Mouse (Mus musculus): ENCODE results near the gene 3830417A13Rik. TPM values are rescaled to one million over a fixed set of nuclear protein-coding genes. Genes with fewer than 3 reads are reported as not detected.

The 3830417A13Rik gene
- polyA plus RNA-seq (2015; fragmentation: Nextera tagmentation; extraction: Ambion mirVana), result 1.1 and 1.2 TPM in 2 replicates

GRCm38 (mm10) chrX:64173248-64173647 lies at the start of gene 3830417A13Rik:
TSS of gene 3830417A13Rik (plus strand) at chrX:64173548.
- no peak for ATAC-seq (ENCODE audit: low FRiP score, low read depth)
- no peaks in the 10 kb centered on the region for H3K4me1 ChIP-seq
- WGBS, result 85% methylated on average over 11 of the region's 11 CpGs

GRCm38 (mm10) chrX:64152098-64152497 lies 21.2 kb upstream of the 3830417A13Rik start, which contains the start of gene Gm6760:
TSS of gene Gm6760 (minus strand) at chrX:64152198.
- no peak for ATAC-seq (ENCODE audit: low FRiP score, low read depth)
- no peaks in the 10 kb centered on the region for H3K4me1 ChIP-seq
- no peak within 1 kb of the TSS for H3K9ac ChIP-seq
- H3K4me3 ChIP-seq, result no peak within 1 kb of the TSS
- H3K9me3 ChIP-seq, result no peaks in the 10 kb centered on the region
- WGBS, result 77% methylated on average over 2 of the region's 2 CpGs
- no peaks in the 10 kb centered on the region for H3K36me3 ChIP-seq
- no peak within 1 kb of the TSS for H3K27ac ChIP-seq
- no peak within 1 kb of the TSS for H3K4me2 ChIP-seq (replicated peaks)
- no peaks in the 10 kb centered on the region for H3K27me3 ChIP-seq

More at GRCm38 (mm10) chrX:64173248-64173647, at the start of gene 3830417A13Rik:
- Histone ChIP-seq H3K4me2 (replicated peaks) (no peak within 1 kb of the TSS), H3K9ac (no peak within 1 kb of the TSS), H3K27ac (no peak within 1 kb of the TSS), H3K4me3 (no peak within 1 kb of the TSS), H3K9me3 (no peaks in the 10 kb centered on the region), H3K36me3 (no peaks in the 10 kb centered on the region), H3K27me3 (no peaks in the 10 kb centered on the region)

GRCm38 (mm10) chrX:64181246-64181645 lies 7.9 kb downstream of the 3830417A13Rik start:
- no peak overlapping the region for H3K9ac ChIP-seq
- H3K27me3 ChIP-seq, result no peaks in the 10 kb centered on the region
- no peak overlapping the region for H3K4me3 ChIP-seq
- ATAC-seq (ENCODE audit: low FRiP score, low read depth), result no peak
- H3K36me3 ChIP-seq, result no peaks in the 10 kb centered on the region
- no peak overlapping the region for H3K27ac ChIP-seq
- no peak overlapping the region for H3K4me2 ChIP-seq (replicated peaks)
- H3K9me3 ChIP-seq, result no peaks in the 10 kb centered on the region
- no peaks in the 10 kb centered on the region for H3K4me1 ChIP-seq

Other genes with a start within 250 kb of the 3830417A13Rik start
- gene Gm6760, start 21.4 kb upstream of the 3830417A13Rik start, polyA plus RNA-seq (2015; fragmentation: Nextera tagmentation; extraction: Ambion mirVana), result not detected in 2 replicates
- gene Slitrk4, start 103.4 kb downstream of the 3830417A13Rik start, polyA plus RNA-seq (2015; fragmentation: Nextera tagmentation; extraction: Ambion mirVana), result 2.4 and 3.1 TPM in 2 replicates